Mouse (Mus musculus) retina, adult 2 months (tissue): Measurements from ENCODE around the gene Enpep.

Experiments used
- DNase-seq: peaks from one replicate; pipeline ENCODE4 v3.0.0-alpha.2; 2012; ENCODE audit warnings: low read depth, low spot score

The Enpep gene

GRCm38 (mm10) chr3:129238664-129239258 lies 93.8 kb downstream of the Enpep start:
- no peak for DNase-seq

DNA sequence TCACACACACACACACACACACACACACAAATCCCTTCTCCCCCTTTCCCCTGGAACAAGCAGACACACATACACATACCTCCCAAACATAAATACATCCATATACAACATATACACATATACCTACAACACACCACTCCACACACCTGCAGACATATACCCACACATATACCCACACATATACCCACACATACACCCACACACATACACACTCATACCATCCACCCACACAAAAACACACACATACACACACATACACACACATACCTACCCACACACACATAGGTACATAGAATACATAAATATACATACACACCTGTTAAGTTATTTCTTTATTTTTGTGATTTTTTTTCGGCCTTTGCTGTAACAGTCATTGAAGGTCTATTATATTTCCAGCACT lies 94.5 kb downstream of the Enpep start:
- DNase-seq = no peak

DNA sequence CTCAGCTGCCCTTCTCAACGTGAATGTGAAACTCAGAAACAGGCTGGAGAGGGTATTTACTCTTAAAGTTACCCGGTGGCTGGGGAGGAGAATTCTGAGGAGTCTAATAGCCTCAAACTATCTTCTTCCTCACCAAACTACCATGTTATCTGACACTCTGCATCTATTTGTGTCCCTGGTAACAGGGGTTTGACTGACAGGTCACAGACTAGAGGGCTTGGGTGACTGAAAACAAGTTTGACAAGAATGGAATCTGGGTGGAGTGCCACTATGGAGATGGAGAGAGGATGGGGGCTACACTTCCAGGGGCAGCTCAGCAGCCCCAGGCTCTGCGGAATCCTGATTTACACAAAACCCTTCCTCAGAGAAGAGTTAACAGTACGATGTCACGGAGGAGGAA lies 105.2 kb downstream of the Enpep start:
- DNase-seq = no peak

GRCm38 (mm10) chr3:129226681-129227080 lies 105.8 kb downstream of the Enpep start:
- no peak for DNase-seq

- no peak for DNase-seq
Observed at GRCm38 (mm10) chr3:129225577-129226289, 106.8 kb downstream of the Enpep start.

DNA sequence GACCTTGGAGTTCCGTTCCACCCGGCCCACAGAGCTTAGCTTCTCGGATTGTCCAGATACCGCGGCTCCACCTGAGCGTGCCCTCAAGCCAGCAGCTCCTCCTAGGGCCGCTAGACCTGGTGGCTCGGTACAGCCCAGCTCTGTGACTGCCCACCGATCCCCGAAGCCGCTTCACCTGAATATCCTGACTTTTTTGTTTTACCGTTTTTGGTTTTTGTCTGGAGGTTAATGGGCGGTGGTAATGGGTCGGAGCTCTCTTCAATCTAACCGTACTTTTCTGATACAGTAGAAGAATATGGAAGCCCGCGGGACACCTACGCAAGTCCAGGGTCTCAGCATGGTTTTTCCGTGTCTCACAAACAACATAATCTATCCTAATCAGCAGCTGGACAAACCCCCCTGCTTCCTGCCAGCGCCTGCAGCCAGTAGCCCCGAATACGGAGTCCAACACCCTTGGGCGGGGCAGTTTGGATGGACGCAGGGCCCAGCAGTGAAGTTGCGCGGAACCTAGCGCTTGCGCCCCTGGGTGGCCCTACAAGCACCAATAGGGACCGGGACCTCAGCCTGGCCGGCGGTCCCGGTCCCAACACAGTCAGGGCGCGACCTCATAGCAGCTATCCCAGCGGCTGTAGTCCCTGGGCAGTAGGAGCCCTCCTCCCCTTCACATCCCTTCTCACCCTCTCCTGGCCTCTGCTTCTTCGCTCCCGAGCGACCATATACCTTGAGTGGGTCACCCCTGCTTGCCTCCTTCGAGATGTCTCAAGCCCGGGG lies 107.5 kb downstream of the Enpep start:
- no peak for DNase-seq

DNA sequence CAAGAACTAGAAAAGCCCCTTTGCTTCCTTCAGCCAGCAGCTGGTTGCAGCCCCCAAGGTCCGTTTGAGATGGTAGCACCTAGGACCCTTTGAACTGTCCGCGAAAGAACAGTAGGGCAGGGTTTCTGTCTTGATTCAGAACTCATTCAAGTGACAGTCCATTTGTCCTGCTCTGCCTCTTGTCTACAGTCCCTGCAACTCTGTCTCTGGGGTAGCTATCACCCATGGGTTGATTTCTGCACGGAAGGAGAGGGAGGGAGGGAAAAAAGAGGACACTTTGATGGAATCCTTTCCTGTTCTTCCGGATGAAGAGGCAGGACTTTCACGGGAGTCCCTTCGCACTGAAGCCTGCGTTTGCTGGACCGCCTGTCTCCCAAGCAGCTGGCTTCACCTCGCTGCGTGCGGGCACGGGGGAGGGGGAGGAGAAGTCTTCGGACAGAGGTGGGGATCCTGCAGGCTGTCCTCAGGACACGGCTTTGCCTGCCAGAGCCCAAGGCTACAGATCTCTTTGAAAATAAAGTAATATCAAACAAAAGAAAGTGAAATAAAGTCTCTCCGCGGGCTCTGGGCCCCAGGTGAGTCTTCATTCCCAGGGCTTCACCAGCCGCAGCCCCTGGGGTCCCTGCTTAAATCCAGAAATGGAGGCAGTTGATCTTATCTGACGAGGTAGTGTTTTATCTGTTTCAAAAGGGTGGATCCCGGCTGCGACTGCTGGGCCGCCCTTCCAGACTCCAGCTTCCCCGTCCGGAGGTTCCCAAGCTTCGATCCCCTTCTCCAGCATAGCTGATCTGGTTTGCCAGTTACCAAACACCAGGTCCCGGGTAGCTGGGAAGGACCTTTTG lies 108.3 kb downstream of the Enpep start:
- DNase-seq = no peak

- DNase-seq = no peak
Observed at GRCm38 (mm10) chr3:129223401-129223800, 109.1 kb downstream of the Enpep start.

DNA sequence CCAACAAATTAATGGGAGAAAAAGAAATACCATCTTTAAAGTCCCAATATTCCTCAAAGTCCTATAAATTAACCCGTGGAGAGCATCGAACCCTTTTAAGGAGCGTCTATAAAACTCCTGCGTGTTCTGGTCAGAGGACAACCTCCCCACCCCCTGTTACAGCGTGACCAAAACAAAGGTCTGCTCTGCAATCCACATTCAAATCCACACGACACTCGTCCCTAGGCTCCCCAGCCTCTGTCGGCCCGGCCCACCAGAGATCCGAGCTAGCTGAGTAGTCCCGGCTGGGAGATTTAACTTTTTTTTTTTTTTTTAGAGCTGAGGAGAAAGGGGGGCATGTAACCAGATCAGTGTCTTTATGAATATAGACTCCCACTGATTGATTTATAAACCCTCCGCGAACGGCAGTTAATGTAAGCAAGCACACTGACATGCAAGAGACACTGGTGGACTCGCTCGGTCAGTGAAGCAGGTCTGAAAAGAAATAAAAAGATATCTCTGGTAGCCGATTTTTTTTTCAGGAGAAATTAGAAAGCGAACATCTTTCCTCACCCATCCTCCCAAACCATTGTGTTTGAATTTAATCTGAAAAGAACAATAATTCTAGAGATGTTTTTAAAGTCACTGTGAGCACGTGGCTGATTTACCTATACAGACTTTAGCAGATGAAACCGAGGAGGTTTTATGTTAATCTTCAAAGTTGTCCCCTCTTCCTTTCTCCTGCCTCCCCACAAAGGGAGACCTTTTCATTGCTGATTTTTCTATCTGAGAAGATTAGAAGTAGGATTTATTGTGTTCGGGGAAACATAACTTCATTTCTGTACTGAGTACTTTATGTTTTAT lies 109.9 kb downstream of the Enpep start:
- DNase-seq = no peak

GRCm38 (mm10) chr3:129221380-129222260 lies 110.9 kb downstream of the Enpep start:
- DNase-seq = no peak

DNA sequence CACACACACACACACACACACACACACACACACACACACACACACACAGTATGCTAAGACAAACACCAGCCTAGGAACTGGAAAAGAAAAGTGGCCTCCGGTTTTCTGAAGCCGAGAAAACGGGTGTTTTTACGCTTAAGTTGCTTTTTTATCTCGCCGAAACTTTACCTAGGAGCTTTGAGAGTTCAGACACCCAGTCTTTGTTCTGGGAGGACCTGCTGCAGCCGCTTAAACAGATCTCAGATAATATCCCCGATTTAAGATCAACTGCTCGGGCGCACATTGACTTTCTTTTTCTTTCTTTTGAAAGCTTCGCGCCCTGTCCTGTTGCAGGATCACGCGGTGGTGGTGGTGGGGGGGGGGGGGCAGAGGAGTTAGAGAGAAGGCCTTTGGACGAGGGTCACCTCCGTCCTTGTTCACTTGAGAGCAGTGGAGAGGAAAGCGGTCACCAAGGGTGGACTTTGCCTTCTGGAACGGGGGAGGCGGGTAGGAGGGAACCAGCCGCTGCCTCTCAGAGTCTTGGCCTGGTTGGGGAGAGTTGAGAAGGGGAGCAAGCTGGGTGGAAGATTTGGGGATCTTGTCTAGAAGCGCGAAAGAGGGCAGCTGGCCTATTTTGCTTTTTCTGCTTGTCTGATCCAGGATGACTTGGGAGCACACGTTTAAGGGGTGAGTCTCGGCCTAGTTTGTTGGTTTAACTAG lies 111.7 kb downstream of the Enpep start:
- no peak for DNase-seq

DNA sequence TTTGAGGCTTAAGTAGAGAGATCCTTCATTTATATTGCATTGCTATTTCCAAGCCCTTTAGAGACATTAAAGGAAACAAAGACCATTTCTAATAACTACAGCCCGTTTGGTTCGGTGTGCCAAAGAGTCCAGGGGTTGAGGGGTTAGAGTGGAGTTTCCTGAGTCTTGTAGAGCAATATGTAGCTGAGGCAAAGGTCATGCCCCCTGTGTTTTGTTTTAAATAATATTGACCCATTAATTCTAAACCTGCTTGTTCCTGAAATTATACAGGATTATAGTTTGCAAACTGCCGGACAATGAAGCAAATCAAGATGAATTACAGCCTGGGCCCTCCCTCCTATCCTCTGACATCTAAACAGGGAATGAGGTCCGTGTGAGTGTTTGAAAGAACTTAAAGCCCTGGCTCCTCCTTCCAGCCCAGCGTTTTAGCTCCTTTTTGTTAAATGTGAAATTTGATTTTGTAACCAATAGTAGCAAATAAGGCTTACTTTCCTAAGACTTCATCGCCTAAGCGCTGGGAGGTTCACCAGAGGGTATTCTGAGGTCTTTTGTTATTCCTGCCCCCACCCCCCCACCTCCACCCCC lies 112.3 kb downstream of the Enpep start:
- no peak for DNase-seq
